Mouse (Mus musculus): ENCODE data around the gene Zdhhc9. TPM values are rescaled to one million over a fixed set of nuclear protein-coding genes. Genes with fewer than 3 reads are reported as not detected.

Zdhhc9 gene
- polyA plus RNA-seq, 1 experiment from 2014 or later, result 7.1 TPM

DNA sequence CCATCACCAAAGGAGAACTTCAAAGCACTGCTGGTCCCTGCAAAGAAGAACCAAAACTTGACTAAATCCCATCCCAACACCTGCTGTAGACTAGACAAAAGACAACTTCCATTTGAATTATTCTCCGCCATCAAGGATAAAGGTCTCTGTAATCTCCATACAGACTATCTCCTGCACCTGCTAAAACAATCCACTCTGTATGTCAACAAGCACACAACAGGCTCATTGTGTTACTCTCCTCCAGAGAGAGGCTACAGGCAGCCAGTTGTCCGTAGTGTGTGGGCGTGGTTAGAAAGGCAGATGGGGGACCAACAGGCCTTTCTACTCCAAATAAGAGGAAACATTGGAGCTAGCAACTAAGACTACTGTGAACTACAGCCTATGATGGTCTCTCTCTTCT, 10.8 kb downstream of the Zdhhc9 start:
- no peak overlapping the region for H3K4me3 ChIP-seq (ENCODE audit: low read depth, low read length)

DNA sequence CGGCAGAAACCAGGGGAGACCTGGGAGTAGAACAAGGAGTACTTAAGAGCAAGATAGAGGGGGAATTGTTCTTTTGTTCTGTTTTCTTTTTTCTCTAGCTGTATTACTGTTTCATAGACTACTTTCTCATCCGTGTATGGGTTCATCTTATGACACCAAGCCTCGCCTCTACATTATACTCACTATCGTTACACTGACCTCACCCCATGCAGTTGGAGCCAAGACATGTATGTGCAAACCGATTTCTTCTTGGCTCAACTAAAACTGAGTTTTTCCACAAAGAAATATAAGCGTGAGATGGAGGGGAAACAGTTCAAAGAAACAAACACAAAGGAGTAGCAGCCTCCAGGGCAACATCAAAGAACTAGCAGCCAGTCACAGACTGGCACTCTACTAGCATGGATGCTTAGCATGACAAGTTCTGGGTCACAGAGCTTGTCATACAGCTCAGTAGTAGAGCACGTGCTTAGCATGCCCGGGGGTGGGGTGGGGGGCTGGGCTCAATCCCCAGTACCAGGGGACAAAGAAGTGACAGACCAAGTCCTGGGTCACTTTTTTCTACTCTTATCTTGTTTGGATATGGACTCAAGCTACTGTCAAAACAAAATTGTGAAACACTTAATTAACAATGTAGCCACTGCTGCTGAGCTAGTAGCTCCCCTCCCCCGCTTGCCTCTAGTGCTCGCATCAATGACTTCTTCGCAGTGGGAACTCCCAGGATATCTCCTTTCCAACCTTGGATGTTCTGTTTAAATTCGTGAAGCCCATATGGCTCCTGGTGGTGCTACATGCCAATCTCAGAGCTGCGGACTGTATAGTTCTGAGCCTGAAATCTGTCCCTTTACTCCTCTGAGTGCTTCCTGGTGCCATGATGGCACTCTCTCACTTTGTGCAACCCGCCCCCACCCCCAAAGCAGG, 15.2 kb downstream of the Zdhhc9 start:
- Histone ChIP-seq H3K9ac (ENCODE audit: low read depth, low read length) (no peak overlapping the region), H3K4me3 (ENCODE audit: low read depth, low read length) (no peak overlapping the region), H3K27me3 (ENCODE audit: control insufficient read depth, insufficient read depth, low read length) (no peaks in the 10 kb centered on the region), H3K36me3 (ENCODE audit: control insufficient read depth, insufficient read depth, low read length) (no peaks in the 10 kb centered on the region), H3K9me3 (ENCODE audit: control insufficient read depth, low read length) (no peaks in the 10 kb centered on the region), H3K27ac (ENCODE audit: low read depth, low read length) (no peak overlapping the region), H3K4me1 (replicated peaks; ENCODE audit: control insufficient read depth, insufficient read depth, low read length) (no peaks in the 10 kb centered on the region), H3K4me2 (replicated peaks; ENCODE audit: low read depth, low read length) (no peak overlapping the region)
- WGBS, result 65% methylated on average over 14 of the region's 14 CpGs
- DNase-seq (ENCODE audit: low spot score), result no peak
- ATAC-seq (ENCODE audit: low FRiP score), result no peak

More for the DNA sequence above, 10.8 kb downstream of the Zdhhc9 start:
- Histone ChIP-seq H3K27me3 (ENCODE audit: control insufficient read depth, insufficient read depth, low read length) (no peaks in the 10 kb centered on the region), H3K4me2 (replicated peaks; ENCODE audit: low read depth, low read length) (no peak overlapping the region), H3K27ac (ENCODE audit: low read depth, low read length) (no peak overlapping the region), H3K36me3 (ENCODE audit: control insufficient read depth, insufficient read depth, low read length) (no peaks in the 10 kb centered on the region), H3K4me1 (replicated peaks; ENCODE audit: control insufficient read depth, insufficient read depth, low read length) (no peaks in the 10 kb centered on the region), H3K9me3 (ENCODE audit: control insufficient read depth, low read length) (no peaks in the 10 kb centered on the region), H3K9ac (ENCODE audit: low read depth, low read length) (no peak overlapping the region)
- DNase-seq (ENCODE audit: low spot score), result no peak
- 88% methylated on average over 3 of the region's 3 CpGs for WGBS
- ATAC-seq (ENCODE audit: low FRiP score), result no peak

DNA sequence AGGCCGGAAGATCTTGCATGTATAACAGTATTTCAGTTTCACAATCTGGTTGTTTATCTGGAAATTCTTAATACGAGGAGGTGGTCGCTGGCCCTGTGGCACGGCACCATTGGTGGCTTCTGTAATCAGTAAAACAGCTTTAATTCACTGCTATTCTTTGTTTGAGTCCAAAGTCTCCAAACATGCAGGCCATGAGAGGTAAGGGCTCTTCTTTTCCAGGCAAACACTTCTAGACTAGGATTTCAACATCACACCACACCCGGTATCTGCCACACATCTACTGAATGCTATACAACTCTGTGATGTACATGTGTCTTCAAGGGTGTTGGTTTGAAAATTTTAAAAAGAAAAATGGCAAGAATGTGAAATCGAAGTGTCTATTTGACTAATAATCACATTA, 17.4 kb downstream of the Zdhhc9 start:
- no peaks in the 10 kb centered on the region for H3K27me3 ChIP-seq (ENCODE audit: control insufficient read depth, insufficient read depth, low read length)
- DNase-seq (ENCODE audit: low spot score), result no peak
- no peak overlapping the region for H3K9ac ChIP-seq (ENCODE audit: low read depth, low read length)
- 90% methylated on average over 6 of the region's 6 CpGs for WGBS
- H3K4me1 ChIP-seq (replicated peaks; ENCODE audit: control insufficient read depth, insufficient read depth, low read length), result no peaks in the 10 kb centered on the region
- no peak overlapping the region for H3K27ac ChIP-seq (ENCODE audit: low read depth, low read length)
- H3K36me3 ChIP-seq (ENCODE audit: control insufficient read depth, insufficient read depth, low read length), result no peaks in the 10 kb centered on the region
- H3K4me2 ChIP-seq (replicated peaks; ENCODE audit: low read depth, low read length), result no peak overlapping the region
- ATAC-seq (ENCODE audit: low FRiP score), result no peak
- H3K9me3 ChIP-seq (ENCODE audit: control insufficient read depth, low read length), result no peaks in the 10 kb centered on the region
- H3K4me3 ChIP-seq (ENCODE audit: low read depth, low read length), result no peak overlapping the region

DNA sequence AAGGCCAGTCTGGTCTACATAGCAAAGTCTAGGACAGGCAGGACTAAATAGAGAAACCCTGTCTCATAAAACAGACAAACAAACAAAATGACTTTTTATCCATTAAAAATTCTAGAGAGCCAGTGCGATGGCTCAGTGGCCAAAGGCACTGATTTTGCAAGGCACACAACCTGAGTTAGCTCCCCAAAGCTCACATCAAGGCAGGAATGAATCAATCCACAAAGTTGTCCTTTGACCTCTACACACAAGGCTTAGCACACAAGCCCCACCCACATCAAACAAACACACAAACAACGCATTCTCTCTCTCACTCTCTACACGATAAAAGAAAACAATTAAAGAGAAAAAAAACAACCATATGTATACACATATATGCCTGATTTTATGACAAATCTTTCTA, 24.0 kb downstream of the Zdhhc9 start:
- no peaks in the 10 kb centered on the region for H3K27me3 ChIP-seq (ENCODE audit: control insufficient read depth, insufficient read depth, low read length)

DNA sequence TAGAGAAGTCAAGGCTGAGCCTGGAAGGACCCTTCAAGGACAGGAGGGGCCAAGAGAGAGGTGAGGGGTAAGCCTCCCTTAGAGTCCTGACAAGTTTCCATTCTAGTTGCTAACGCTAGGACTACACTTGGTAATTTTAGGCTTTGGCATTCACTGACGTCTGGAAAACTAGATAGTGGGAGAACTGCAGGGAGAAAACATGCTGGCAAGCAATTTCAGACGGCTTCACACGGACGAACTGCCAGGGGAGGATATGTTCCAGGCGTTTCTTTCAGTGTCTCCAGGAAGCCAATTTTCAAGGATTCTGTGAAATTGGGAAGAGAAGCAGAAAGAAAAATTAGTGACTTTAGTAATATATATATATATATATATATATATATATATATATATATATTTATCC, 26.8 kb downstream of the Zdhhc9 start:
- Histone ChIP-seq H3K27me3 (ENCODE audit: control insufficient read depth, insufficient read depth, low read length) (no peaks in the 10 kb centered on the region), H3K27ac (ENCODE audit: low read depth, low read length) (no peak overlapping the region), H3K4me1 (replicated peaks; ENCODE audit: control insufficient read depth, insufficient read depth, low read length) (no peaks in the 10 kb centered on the region), H3K4me2 (replicated peaks; ENCODE audit: low read depth, low read length) (no peak overlapping the region), H3K9ac (ENCODE audit: low read depth, low read length) (no peak overlapping the region), H3K4me3 (ENCODE audit: low read depth, low read length) (no peak overlapping the region), H3K36me3 (ENCODE audit: control insufficient read depth, insufficient read depth, low read length) (no peaks in the 10 kb centered on the region), H3K9me3 (ENCODE audit: control insufficient read depth, low read length) (no peaks in the 10 kb centered on the region)
- WGBS, result 84% methylated on average over 6 of the region's 6 CpGs
- ATAC-seq (ENCODE audit: low FRiP score) (no peak), DNase-seq (ENCODE audit: low spot score) (no peak)

More for the DNA sequence above, 24.0 kb downstream of the Zdhhc9 start:
- 78% methylated on average over 3 of the region's 3 CpGs for WGBS
- no peak overlapping the region for H3K4me3 ChIP-seq (ENCODE audit: low read depth, low read length)
- no peak overlapping the region for H3K27ac ChIP-seq (ENCODE audit: low read depth, low read length)
- no peaks in the 10 kb centered on the region for H3K4me1 ChIP-seq (replicated peaks; ENCODE audit: control insufficient read depth, insufficient read depth, low read length)
- no peak for ATAC-seq (ENCODE audit: low FRiP score)
- H3K36me3 ChIP-seq (ENCODE audit: control insufficient read depth, insufficient read depth, low read length), result no peaks in the 10 kb centered on the region
- no peaks in the 10 kb centered on the region for H3K9me3 ChIP-seq (ENCODE audit: control insufficient read depth, low read length)
- H3K4me2 ChIP-seq (replicated peaks; ENCODE audit: low read depth, low read length), result no peak overlapping the region
- DNase-seq (ENCODE audit: low spot score), result no peak
- H3K9ac ChIP-seq (ENCODE audit: low read depth, low read length), result no peak overlapping the region

DNA sequence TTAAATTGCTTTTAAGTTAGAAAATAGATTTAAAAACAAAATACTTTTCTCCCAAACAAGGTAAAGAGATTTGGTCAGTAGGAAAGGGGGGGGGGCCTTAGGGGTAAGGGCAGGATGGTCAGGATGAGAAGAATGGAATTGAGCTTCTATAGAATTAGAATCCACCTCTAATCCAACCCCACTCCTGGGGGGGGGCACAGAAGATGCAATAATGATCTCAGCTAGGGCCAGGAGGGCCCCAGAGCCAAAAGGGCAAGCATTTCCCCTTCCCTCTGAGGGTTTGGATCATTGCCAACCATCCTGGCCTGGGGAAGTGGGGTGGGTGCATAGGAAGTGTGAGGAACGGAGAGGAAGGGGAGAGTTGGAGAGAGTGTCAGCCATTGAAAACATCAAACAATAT, 38.3 kb downstream of the Zdhhc9 start:
- Histone ChIP-seq H3K4me2 (replicated peaks; ENCODE audit: low read depth, low read length) (no peak overlapping the region), H3K27ac (ENCODE audit: low read depth, low read length) (no peak overlapping the region), H3K4me3 (ENCODE audit: low read depth, low read length) (no peak overlapping the region), H3K4me1 (replicated peaks; ENCODE audit: control insufficient read depth, insufficient read depth, low read length) (no peaks in the 10 kb centered on the region), H3K27me3 (ENCODE audit: control insufficient read depth, insufficient read depth, low read length) (no peaks in the 10 kb centered on the region), H3K9ac (ENCODE audit: low read depth, low read length) (no peak overlapping the region), H3K36me3 (ENCODE audit: control insufficient read depth, insufficient read depth, low read length) (no peaks in the 10 kb centered on the region), H3K9me3 (ENCODE audit: control insufficient read depth, low read length) (no peaks in the 10 kb centered on the region)
- DNase-seq (ENCODE audit: low spot score), result peak; percentile 3
- no peak for ATAC-seq (ENCODE audit: low FRiP score)
- WGBS, result 36% methylated on average over 1 of the region's 1 CpGs

DNA sequence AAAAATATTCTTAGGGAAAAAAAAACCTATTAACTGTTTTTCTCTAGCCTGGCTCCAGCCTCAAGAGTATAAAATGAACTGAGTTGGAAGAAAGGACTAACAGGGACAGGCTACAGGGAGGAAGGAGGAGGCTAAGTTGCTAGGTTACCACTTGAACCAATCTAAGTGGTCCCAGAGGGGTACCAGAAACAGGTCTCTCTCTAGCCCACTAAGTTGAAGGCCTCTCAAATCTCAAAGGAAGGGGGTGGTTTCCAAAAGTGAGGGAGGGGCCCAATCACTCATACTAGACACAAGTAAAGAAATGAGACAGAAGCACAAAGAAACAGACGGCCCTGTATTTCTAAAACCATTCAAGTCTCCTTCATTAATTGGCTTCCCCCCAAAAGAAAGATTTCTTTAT, 38.8 kb downstream of the Zdhhc9 start:
- H3K4me1 ChIP-seq (replicated peaks; ENCODE audit: control insufficient read depth, insufficient read depth, low read length), result no peaks in the 10 kb centered on the region
- no peak overlapping the region for H3K4me3 ChIP-seq (ENCODE audit: low read depth, low read length)
- ATAC-seq (ENCODE audit: low FRiP score) (peak; percentile 61; the same call in 1 of the 2 replicates), DNase-seq (ENCODE audit: low spot score) (peak; percentile 4)
- WGBS, result 56% methylated on average over 1 of the region's 1 CpGs
- H3K27me3 ChIP-seq (ENCODE audit: control insufficient read depth, insufficient read depth, low read length), result no peaks in the 10 kb centered on the region
- H3K4me2 ChIP-seq (replicated peaks; ENCODE audit: low read depth, low read length), result no peak overlapping the region
- H3K36me3 ChIP-seq (ENCODE audit: control insufficient read depth, insufficient read depth, low read length), result no peaks in the 10 kb centered on the region
- no peak overlapping the region for H3K9ac ChIP-seq (ENCODE audit: low read depth, low read length)
- no peaks in the 10 kb centered on the region for H3K9me3 ChIP-seq (ENCODE audit: control insufficient read depth, low read length)
- H3K27ac ChIP-seq (ENCODE audit: low read depth, low read length), result no peak overlapping the region

DNA sequence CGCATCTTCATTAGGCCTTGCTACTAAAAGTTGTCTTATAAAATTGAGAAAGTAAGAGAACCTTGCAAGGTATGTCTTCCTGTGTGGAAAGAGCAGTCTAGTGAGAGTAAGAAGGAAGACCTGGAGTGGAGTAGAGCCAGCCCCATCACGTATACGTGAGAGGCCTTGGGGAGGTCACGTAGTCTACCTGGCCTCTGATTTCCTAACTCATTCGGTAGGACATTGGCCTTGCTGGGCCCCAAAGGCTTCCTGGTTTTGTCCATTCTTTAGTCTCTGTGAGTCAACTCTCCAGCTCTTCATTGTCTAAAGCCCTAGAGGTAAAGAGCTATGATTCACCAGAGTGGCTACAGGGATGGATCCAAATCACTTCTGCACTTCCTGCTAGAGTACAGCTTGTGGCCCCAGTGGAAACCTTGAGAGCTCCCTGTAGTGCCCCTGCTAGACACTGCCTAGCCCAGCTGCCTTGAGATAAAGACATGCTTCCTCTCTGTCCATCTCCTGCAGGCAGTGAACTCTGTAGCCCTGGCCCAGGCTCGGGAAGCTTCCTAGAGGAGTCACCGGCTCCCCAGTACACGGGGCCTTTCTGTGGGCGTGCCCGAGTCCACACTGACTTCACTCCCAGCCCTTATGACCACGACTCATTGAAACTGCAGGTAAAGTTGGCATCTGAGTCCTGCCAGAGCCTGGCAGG, 50.3 kb downstream of the Zdhhc9 start:
- Histone ChIP-seq H3K36me3 (ENCODE audit: control insufficient read depth, insufficient read depth, low read length) (no peaks in the 10 kb centered on the region), H3K27ac (ENCODE audit: low read depth, low read length) (no peak overlapping the region), H3K9ac (ENCODE audit: low read depth, low read length) (no peak overlapping the region), H3K9me3 (ENCODE audit: control insufficient read depth, low read length) (no peaks in the 10 kb centered on the region), H3K4me2 (replicated peaks; ENCODE audit: low read depth, low read length) (no peak overlapping the region), H3K27me3 (ENCODE audit: control insufficient read depth, insufficient read depth, low read length) (no peaks in the 10 kb centered on the region), H3K4me3 (ENCODE audit: low read depth, low read length) (no peak overlapping the region), H3K4me1 (replicated peaks; ENCODE audit: control insufficient read depth, insufficient read depth, low read length) (no peaks in the 10 kb centered on the region)
- 91% methylated on average over 11 of the region's 11 CpGs for WGBS
- no peak for DNase-seq (ENCODE audit: low spot score)
- no peak for ATAC-seq (ENCODE audit: low FRiP score)

DNA sequence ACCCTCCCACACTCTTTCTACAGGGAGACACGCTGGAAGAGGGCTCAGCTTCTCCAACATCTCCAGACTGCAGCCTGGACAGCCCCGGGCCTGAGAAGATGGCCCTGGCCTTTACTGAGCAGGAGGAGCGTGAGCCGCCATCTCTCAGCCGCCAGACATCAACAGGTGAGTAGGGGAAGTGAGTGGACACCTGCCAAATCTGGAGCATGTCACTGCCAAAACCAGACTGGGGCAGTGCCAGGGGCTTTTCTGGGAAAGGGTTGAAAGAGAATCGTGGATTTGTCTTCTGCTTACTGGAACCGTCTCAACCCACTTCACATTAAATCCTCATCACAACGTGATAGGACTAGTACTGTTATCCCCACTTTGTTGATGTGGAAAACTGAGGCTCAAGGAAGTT, 51.3 kb downstream of the Zdhhc9 start:
- Histone ChIP-seq H3K9me3 (ENCODE audit: control insufficient read depth, low read length) (no peaks in the 10 kb centered on the region), H3K4me2 (replicated peaks; ENCODE audit: low read depth, low read length) (no peak overlapping the region), H3K4me1 (replicated peaks; ENCODE audit: control insufficient read depth, insufficient read depth, low read length) (no peaks in the 10 kb centered on the region), H3K27ac (ENCODE audit: low read depth, low read length) (no peak overlapping the region), H3K27me3 (ENCODE audit: control insufficient read depth, insufficient read depth, low read length) (no peaks in the 10 kb centered on the region), H3K4me3 (ENCODE audit: low read depth, low read length) (no peak overlapping the region), H3K9ac (ENCODE audit: low read depth, low read length) (no peak overlapping the region), H3K36me3 (ENCODE audit: control insufficient read depth, insufficient read depth, low read length) (no peaks in the 10 kb centered on the region)
- no peak for DNase-seq (ENCODE audit: low spot score)
- 94% methylated on average over 8 of the region's 8 CpGs for WGBS
- ATAC-seq (ENCODE audit: low FRiP score), result no peak

All from hindbrain, embryonic 11.5 days (tissue).